Mouse (Mus musculus): ENCODE measurements at regions not wholly inside any gene's neighbourhood (a gene's known extent, or its start where the extent isn't known, plus 50 kb on each side); places are given as distances from the start of the nearest gene placed in this dataset.

DNA sequence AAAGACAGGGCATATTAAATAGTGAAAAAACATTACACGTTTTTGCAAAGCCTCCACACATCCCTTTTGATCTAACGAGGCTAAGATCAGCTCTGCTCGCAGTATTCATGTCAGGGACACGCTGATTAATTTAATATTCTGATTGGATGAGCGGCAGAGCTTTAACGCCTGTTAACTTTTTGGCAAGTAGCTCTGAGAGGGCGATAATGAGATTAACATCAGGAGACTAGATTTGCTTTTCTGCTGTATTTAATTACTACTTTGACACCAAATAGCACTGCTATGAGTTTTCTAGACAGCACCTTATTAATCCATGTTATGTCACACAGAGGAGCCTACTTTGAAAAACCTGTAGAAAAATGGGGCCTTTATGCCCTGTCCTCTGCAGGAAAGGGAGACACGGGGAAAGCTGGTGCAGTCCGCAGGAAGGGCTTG lies 328.3 kb upstream of the Sox11 start:
- ATAC-seq (ENCODE audit: low FRiP score, low TSS enrichment), result no peak
- H3K9me3 ChIP-seq (ENCODE audit: low read length), result no peaks in the 10 kb centered on the region
- no peaks in the 10 kb centered on the region for H3K4me1 ChIP-seq (ENCODE audit: insufficient read depth, low read length)
- 58% methylated on average over 9 of the region's 9 CpGs for WGBS
- H3K27ac ChIP-seq (ENCODE audit: low read length), result no peak overlapping the region
- H3K9ac ChIP-seq (replicated peaks; ENCODE audit: low read length), result no peak overlapping the region
- H3K36me3 ChIP-seq (ENCODE audit: insufficient read depth, low read length), result no peaks in the 10 kb centered on the region
- no peaks in the 10 kb centered on the region for H3K27me3 ChIP-seq (ENCODE audit: insufficient read depth, low read length)
- H3K4me2 ChIP-seq (replicated peaks; ENCODE audit: low read depth, low read length), result no peak overlapping the region
- no peak overlapping the region for H3K4me3 ChIP-seq (ENCODE audit: low read length)

DNA sequence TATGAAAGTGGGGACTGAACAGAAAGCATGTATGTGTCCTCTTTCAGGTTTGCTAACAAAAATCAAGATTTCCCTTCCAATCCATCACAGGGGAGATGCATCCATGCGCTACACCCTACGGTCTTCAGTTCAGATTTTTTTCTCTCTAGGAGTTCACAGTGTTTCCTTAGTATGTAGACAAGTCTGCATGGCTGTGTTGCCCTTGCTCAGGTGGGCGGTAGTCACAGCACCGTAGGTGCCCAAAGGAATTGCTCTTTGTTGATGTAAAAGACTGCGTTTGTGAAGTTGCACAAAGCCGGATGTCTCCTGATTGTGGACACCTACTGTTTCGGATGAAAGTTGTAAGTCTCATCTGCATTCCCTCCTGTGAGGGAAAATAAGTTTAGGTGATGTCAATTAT lies 327.8 kb upstream of the Sox11 start:
- Histone ChIP-seq H3K4me1 (ENCODE audit: insufficient read depth, low read length) (no peaks in the 10 kb centered on the region), H3K4me2 (replicated peaks; ENCODE audit: low read depth, low read length) (no peak overlapping the region), H3K27ac (ENCODE audit: low read length) (no peak overlapping the region), H3K9ac (replicated peaks; ENCODE audit: low read length) (no peak overlapping the region), H3K9me3 (ENCODE audit: low read length) (no peaks in the 10 kb centered on the region), H3K36me3 (ENCODE audit: insufficient read depth, low read length) (no peaks in the 10 kb centered on the region), H3K27me3 (ENCODE audit: insufficient read depth, low read length) (no peaks in the 10 kb centered on the region), H3K4me3 (ENCODE audit: low read length) (no peak overlapping the region)
- WGBS, result 79% methylated on average over 7 of the region's 7 CpGs
- ATAC-seq (ENCODE audit: low FRiP score, low TSS enrichment), result no peak

DNA sequence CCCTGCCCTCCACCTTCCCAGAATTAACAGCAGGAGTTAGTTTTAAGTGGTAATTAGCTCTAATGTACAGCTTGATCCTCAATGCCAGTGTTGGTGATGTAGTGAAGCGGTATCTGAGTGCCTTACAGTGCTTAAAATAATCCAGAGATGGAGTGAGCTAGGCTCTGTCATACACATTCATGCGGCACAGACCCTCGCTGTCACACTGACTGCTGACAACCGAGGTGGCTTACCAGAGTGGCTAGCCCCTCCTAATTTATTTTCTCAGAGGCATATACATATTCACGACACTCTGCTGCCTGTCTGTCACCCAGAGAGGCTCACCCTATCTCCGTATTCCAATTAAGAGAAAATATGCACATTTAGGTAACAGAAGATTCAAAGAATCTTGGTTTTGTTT lies 327.2 kb upstream of the Sox11 start:
- Histone ChIP-seq H3K27me3 (ENCODE audit: insufficient read depth, low read length) (no peaks in the 10 kb centered on the region), H3K4me1 (ENCODE audit: insufficient read depth, low read length) (no peaks in the 10 kb centered on the region), H3K4me3 (ENCODE audit: low read length) (no peak overlapping the region), H3K9me3 (ENCODE audit: low read length) (no peaks in the 10 kb centered on the region), H3K9ac (replicated peaks; ENCODE audit: low read length) (no peak overlapping the region), H3K4me2 (replicated peaks; ENCODE audit: low read depth, low read length) (no peak overlapping the region), H3K27ac (ENCODE audit: low read length) (no peak overlapping the region), H3K36me3 (ENCODE audit: insufficient read depth, low read length) (no peaks in the 10 kb centered on the region)
- ATAC-seq (ENCODE audit: low FRiP score, low TSS enrichment), result no peak
- WGBS, result 86% methylated on average over 6 of the region's 6 CpGs

DNA sequence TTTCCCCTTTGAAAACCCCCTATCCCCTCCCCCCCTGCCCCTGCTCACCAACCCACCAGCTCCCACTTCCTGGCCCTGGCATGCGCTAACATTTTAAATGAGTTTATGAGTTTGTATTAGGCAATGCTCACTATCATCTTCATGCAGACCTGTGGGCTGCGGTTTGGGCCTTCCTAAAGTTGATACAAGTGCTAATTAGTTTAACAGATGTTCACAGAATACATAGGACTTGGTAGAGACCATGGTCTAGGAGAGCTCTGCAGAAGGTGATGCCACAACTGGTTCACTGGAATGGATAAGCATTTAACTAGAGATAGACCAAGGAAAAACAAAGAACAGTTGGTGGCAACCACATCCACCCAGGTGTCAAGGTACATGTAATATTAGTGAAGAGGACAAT lies 324.1 kb upstream of the Sox11 start:
- no peak overlapping the region for H3K9ac ChIP-seq (replicated peaks; ENCODE audit: low read length)
- no peaks in the 10 kb centered on the region for H3K36me3 ChIP-seq (ENCODE audit: insufficient read depth, low read length)
- H3K4me1 ChIP-seq (ENCODE audit: insufficient read depth, low read length), result no peaks in the 10 kb centered on the region
- WGBS, result 57% methylated on average over 2 of the region's 2 CpGs
- no peaks in the 10 kb centered on the region for H3K9me3 ChIP-seq (ENCODE audit: low read length)
- no peak overlapping the region for H3K4me3 ChIP-seq (ENCODE audit: low read length)
- H3K27me3 ChIP-seq (ENCODE audit: insufficient read depth, low read length), result no peaks in the 10 kb centered on the region
- no peak overlapping the region for H3K4me2 ChIP-seq (replicated peaks; ENCODE audit: low read depth, low read length)
- no peak overlapping the region for H3K27ac ChIP-seq (ENCODE audit: low read length)
- no peak for ATAC-seq (ENCODE audit: low FRiP score, low TSS enrichment)

DNA sequence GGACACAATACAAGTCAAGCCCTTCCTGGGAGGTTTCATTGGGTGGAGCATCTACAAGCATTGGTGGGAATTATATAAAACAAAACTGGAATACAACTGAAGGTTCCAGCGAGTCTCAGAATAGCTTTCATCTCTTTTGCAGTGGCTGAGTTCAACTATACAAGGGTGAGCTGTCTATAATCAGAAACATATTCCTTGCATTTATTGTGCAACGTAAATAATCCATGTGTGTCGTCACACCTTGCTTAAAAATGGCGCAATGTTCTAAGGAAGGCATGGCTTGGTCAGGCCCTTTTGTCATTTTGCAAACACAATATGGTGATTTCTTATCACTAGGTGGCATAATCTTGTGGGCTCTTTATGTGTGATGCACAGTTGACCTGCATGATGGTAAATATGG lies 320.8 kb upstream of the Sox11 start:
- H3K9ac ChIP-seq (replicated peaks; ENCODE audit: low read length), result no peak overlapping the region
- 92% methylated on average over 4 of the region's 4 CpGs for WGBS
- no peak overlapping the region for H3K27ac ChIP-seq (ENCODE audit: low read length)
- no peaks in the 10 kb centered on the region for H3K4me1 ChIP-seq (ENCODE audit: insufficient read depth, low read length)
- H3K36me3 ChIP-seq (ENCODE audit: insufficient read depth, low read length), result no peaks in the 10 kb centered on the region
- H3K27me3 ChIP-seq (ENCODE audit: insufficient read depth, low read length), result no peaks in the 10 kb centered on the region
- no peak for ATAC-seq (ENCODE audit: low FRiP score, low TSS enrichment)
- no peaks in the 10 kb centered on the region for H3K9me3 ChIP-seq (ENCODE audit: low read length)
- H3K4me3 ChIP-seq (ENCODE audit: low read length), result no peak overlapping the region
- H3K4me2 ChIP-seq (replicated peaks; ENCODE audit: low read depth, low read length), result no peak overlapping the region

DNA sequence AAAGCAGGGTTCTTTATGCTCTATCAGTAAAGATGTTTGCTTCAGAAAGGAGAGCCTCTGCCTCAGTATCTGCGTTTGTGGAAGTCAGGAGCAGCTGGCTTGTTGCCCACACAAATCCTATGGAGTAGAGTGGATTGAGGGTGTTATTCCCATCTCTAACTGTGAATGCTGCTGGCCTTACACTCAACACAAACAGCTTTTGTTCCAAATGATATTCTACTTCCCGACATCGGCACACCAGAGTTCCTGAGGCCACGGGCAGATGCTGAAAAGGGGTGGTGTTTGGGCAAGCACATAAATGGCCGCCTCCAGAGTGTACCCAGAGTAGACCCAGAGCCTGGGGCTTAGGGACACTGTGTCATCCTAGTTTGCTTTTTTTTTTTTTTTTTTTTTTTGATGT lies 320.3 kb upstream of the Sox11 start:
- no peaks in the 10 kb centered on the region for H3K9me3 ChIP-seq (ENCODE audit: low read length)
- H3K9ac ChIP-seq (replicated peaks; ENCODE audit: low read length), result no peak overlapping the region
- WGBS, result 82% methylated on average over 5 of the region's 5 CpGs
- no peaks in the 10 kb centered on the region for H3K4me1 ChIP-seq (ENCODE audit: insufficient read depth, low read length)
- no peak for ATAC-seq (ENCODE audit: low FRiP score, low TSS enrichment)
- no peak overlapping the region for H3K27ac ChIP-seq (ENCODE audit: low read length)
- H3K27me3 ChIP-seq (ENCODE audit: insufficient read depth, low read length), result no peaks in the 10 kb centered on the region
- no peak overlapping the region for H3K4me2 ChIP-seq (replicated peaks; ENCODE audit: low read depth, low read length)
- H3K4me3 ChIP-seq (ENCODE audit: low read length), result no peak overlapping the region
- H3K36me3 ChIP-seq (ENCODE audit: insufficient read depth, low read length), result no peaks in the 10 kb centered on the region

DNA sequence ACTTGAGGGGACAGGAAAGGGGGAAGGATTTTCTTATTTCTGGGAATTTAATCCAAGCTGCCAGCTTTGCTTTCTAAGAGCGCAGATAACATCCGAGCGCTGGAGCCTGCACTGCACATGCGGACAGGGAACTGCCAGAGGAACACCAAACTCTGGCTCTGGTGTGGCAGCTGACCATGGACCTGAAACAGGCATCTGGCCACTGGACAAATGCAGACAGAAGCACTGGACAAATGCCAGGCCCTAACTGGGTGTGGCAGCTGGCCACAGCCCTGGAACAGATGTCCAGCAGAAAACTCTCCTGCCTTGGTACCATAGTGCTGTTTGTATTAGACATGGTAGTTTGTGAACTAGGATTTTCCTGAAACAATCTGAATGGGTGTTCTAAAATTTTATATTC lies 315.2 kb upstream of the Sox11 start:
- no peak overlapping the region for H3K9ac ChIP-seq (replicated peaks; ENCODE audit: low read length)
- no peaks in the 10 kb centered on the region for H3K27me3 ChIP-seq (ENCODE audit: insufficient read depth, low read length)
- H3K4me3 ChIP-seq (ENCODE audit: low read length), result no peak overlapping the region
- no peak overlapping the region for H3K27ac ChIP-seq (ENCODE audit: low read length)
- no peaks in the 10 kb centered on the region for H3K9me3 ChIP-seq (ENCODE audit: low read length)
- H3K4me1 ChIP-seq (ENCODE audit: insufficient read depth, low read length), result no peaks in the 10 kb centered on the region
- H3K4me2 ChIP-seq (replicated peaks; ENCODE audit: low read depth, low read length), result no peak overlapping the region
- WGBS, result 88% methylated on average over 4 of the region's 4 CpGs
- ATAC-seq (ENCODE audit: low FRiP score, low TSS enrichment), result no peak
- H3K36me3 ChIP-seq (ENCODE audit: insufficient read depth, low read length), result no peaks in the 10 kb centered on the region

DNA sequence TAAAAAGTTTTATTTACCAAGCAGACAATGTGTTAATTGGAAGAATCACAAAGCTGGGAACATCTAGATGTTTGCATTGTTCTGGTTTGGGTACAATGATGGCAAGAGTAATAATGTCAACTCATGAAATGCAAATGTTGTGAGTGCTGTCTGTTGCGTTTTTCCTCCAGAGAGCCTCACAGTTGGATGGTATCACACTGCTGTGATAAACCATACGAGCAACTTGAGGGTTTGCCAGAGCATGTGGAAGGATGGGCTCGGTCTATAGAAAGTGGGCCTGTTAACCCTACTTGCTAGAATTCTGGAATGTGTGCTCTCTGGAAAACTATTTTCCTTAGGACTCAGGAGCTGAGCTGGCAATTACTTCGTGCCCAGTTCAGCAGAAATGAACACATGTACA lies 311.2 kb upstream of the Sox11 start:
- H3K4me1 ChIP-seq (ENCODE audit: insufficient read depth, low read length), result no peaks in the 10 kb centered on the region
- no peaks in the 10 kb centered on the region for H3K9me3 ChIP-seq (ENCODE audit: low read length)
- WGBS, result 76% methylated on average over 4 of the region's 4 CpGs
- no peaks in the 10 kb centered on the region for H3K27me3 ChIP-seq (ENCODE audit: insufficient read depth, low read length)
- H3K4me3 ChIP-seq (ENCODE audit: low read length), result no peak overlapping the region
- no peak for ATAC-seq (ENCODE audit: low FRiP score, low TSS enrichment)
- H3K4me2 ChIP-seq (replicated peaks; ENCODE audit: low read depth, low read length), result no peak overlapping the region
- H3K9ac ChIP-seq (replicated peaks; ENCODE audit: low read length), result no peak overlapping the region
- H3K36me3 ChIP-seq (ENCODE audit: insufficient read depth, low read length), result no peaks in the 10 kb centered on the region
- H3K27ac ChIP-seq (ENCODE audit: low read length), result no peak overlapping the region

DNA sequence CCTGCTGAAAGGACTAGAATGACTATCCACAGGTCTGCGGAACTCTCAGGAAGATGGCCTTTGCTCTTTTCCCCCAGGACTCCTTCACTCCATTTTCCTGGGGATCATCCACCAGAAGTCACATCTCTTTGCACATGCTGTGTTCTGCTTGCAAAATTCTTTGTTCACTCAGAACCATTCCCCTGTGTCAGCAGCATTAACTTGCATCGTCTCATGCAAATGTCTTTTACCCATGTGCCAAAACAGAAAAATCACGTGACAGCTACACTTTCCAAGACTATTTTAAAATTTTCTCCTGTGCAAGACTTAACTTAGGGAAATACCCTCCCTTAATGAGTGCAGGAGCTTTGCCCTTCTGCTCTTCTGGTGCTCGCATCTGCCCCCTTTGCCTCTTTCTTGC lies 306.2 kb upstream of the Sox11 start:
- no peak overlapping the region for H3K9ac ChIP-seq (replicated peaks; ENCODE audit: low read length)
- 84% methylated on average over 4 of the region's 4 CpGs for WGBS
- ATAC-seq (ENCODE audit: low FRiP score, low TSS enrichment), result no peak

DNA sequence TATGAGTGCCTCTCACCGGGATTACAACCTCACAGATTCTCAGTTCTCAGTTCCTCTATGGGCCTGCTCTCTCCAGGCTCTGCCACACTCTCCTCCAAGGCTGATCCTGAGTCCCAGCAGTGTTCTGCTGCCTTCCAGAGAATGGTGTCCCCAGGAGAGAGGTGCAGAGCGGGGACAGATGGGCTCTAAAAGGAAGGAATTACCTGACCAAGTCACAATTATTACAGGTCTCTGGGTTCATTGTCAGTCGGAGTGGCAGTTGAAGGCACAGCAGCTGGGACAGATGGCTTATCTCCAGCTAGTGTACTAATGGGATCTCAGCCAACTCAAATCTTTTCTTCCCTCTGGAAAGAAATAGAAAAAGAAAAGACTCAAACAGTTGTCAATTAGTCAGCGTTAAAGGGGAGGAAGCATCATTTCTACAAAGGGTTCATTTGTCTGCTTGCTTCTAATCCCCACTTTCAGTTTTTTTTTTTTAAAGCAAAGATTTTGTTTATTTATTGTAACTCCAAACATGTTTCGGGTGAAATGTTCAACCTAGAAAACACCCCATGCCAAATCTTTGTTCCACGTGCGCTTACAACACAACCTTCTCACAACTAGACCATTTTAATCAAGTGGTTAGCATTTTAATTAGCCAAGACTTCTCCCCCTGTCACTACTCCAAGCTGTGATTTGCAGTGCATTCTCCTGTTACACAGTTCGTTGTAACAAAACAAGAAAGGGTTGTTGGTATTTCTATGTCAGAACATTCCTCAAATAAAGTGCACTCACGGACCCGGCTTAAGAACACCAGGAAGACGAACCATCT lies 304.3 kb upstream of the Sox11 start:
- no peaks in the 10 kb centered on the region for H3K4me1 ChIP-seq (ENCODE audit: insufficient read depth, low read length)
- no peak overlapping the region for H3K27ac ChIP-seq (ENCODE audit: low read length)
- no peaks in the 10 kb centered on the region for H3K9me3 ChIP-seq (ENCODE audit: low read length)
- no peaks in the 10 kb centered on the region for H3K36me3 ChIP-seq (ENCODE audit: insufficient read depth, low read length)
- H3K27me3 ChIP-seq (ENCODE audit: insufficient read depth, low read length), result no peaks in the 10 kb centered on the region
- ATAC-seq (ENCODE audit: low FRiP score, low TSS enrichment), result no peak
- no peak overlapping the region for H3K4me3 ChIP-seq (ENCODE audit: low read length)
- WGBS, result 48% methylated on average over 11 of the region's 11 CpGs
- no peak overlapping the region for H3K4me2 ChIP-seq (replicated peaks; ENCODE audit: low read depth, low read length)
- no peak overlapping the region for H3K9ac ChIP-seq (replicated peaks; ENCODE audit: low read length)

More for the DNA sequence above, 306.2 kb upstream of the Sox11 start:
- H3K4me3 ChIP-seq (ENCODE audit: low read length), result no peak overlapping the region
- no peaks in the 10 kb centered on the region for H3K4me1 ChIP-seq (ENCODE audit: insufficient read depth, low read length)
- no peak overlapping the region for H3K4me2 ChIP-seq (replicated peaks; ENCODE audit: low read depth, low read length)
- H3K27ac ChIP-seq (ENCODE audit: low read length), result no peak overlapping the region
- no peaks in the 10 kb centered on the region for H3K27me3 ChIP-seq (ENCODE audit: insufficient read depth, low read length)
- no peaks in the 10 kb centered on the region for H3K36me3 ChIP-seq (ENCODE audit: insufficient read depth, low read length)
- H3K9me3 ChIP-seq (ENCODE audit: low read length), result no peaks in the 10 kb centered on the region
